Comparison of ENCODE assay signal across 18 mouse cellular contexts in genomic region chr4:137261826-137262225, GRCm38 (mm10). TPM values are rescaled to one million over a fixed set of nuclear protein-coding genes. Genes with fewer than 3 reads are reported as not detected.
"Had no signal": no experiment of that assay in that cellular context is flagged by ENCODE, and none has a peak within 500 bp of the region (broad histone marks: within the 10 kb centered on the region; RNA-seq: fewer than 3 reads in every experiment).

No protein-coding gene starts in this region.

- DNase-seq: retina, postnatal 1 day; right cerebral cortex, adult 18-20 months; right cerebral cortex, postnatal 14 days; right cerebral cortex, postnatal 25 days; right cerebral cortex, postnatal 4 days; spleen, adult 18-20 months; thymus, adult 18-20 months; thymus, adult 2 months; thymus, postnatal 14 days; thymus, postnatal 25 days; thymus, postnatal 36 days; thymus, postnatal 4 days had no signal

- H3K27ac ChIP-seq: neural tube, embryonic 12.5 days; neural tube, embryonic 13.5 days; neural tube, embryonic 15.5 days; stomach, embryonic 15.5 days; stomach, postnatal 0 days had no signal

- H3K4me3 ChIP-seq: neural tube, embryonic 12.5 days; neural tube, embryonic 13.5 days; neural tube, embryonic 15.5 days; stomach, embryonic 15.5 days had no signal

RNA-seq across cellular contexts. Expression of gene Wnt4, which starts 15.5 kb away (rescaled TPM):
- total RNA-seq: neutrophil, adult 5-6 weeks had no signal
